Mouse (Mus musculus) Patski (cell line): ENCODE data around the gene Slc29a3. TPM values are rescaled to one million over a fixed set of nuclear protein-coding genes. Genes with fewer than 3 reads are reported as not detected.

Experiments used
- ATAC-seq: fragments of 100-300 bp; one replicate; pipeline ENCODE4 v1.8.0; 2021
- CTCF ChIA-PET: fragments of 350-600 bp; sonication (Branson Sonifier 250); formaldehyde crosslinking; loops from one replicate; lab custom pipeline; 2022; ENCODE audit warnings: inconsistent platforms; lab: Charles Lee
- POLR2A ChIA-PET: fragments of 350-600 bp; sonication (Branson Sonifier 250); formaldehyde crosslinking; loops from one replicate; lab custom pipeline; 2022; ENCODE audit warnings: antibody characterized with exemption, inconsistent platforms; lab: Charles Lee
- DNase-seq: peaks from one replicate; pipeline ENCODE4 v3.0.0-alpha.2; 2011; ENCODE audit warnings: low read depth, low spot score
- H3K27me3 ChIP-seq: fragments of 371-371 bp; one replicate; pipeline ENCODE4 v1.5.1; 2021
- CTCF ChIP-seq: fragments of 100-300 bp; IDR thresholded peaks from one replicate; pipeline ENCODE4 v1.5.1; 2021
- in situ Hi-C: fragments of 300-500 bp; cut with MboI; formaldehyde crosslinking; loops from 3 replicates; pipeline ENCODE4 v1.11.1; 2018; ENCODE audit warnings: low pct_unique_long_range_greater_than_20kb, mixed read lengths
- polyA plus RNA-seq: library from polyadenylated mRNA; unstranded; gene quantifications from one replicate; pipeline ENCODE4 v1.2.3, GENCODE M21; 2021

Slc29a3 gene
- polyA plus RNA-seq, 1 experiment from 2014 or later, result 11.2 TPM

DNA sequence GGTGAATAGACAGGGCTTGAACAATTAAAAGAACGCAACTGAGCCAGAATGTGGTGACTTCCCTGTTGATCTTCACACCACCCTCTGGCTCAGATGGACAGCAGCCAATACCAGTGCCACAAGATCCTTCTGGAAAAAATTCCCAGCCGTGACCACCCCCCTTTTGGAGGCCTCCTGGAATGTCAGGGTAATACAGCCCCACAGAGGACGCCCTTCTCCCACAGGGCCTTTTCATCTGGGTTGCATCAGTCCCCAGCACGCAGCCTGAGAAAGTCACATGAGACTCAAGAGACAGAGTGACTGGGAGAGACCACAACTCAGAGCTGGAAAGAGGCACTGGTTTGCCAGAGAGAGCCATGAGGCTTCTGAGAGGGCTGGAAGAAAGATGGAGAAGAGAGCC lies 18.3 kb upstream of the Slc29a3 start:
- ATAC-seq, result peak; percentile 33
- TF ChIP-seq CTCF, result no peak
- H3K27me3 ChIP-seq, result no peaks in the 10 kb centered on the region
- in situ Hi-C loops, result loop anchor here (5.0 kb wide), 1 partner anchor 281 kb away; no protein-coding TSS in a partner anchor
- CTCF ChIA-PET, result interaction anchor here (1.2 kb wide), 1 partner anchor 11 kb away, joined by 3 read pairs; no protein-coding TSS in a partner anchor
- DNase-seq, result no peak
- POLR2A ChIA-PET, result no interaction called here

GRCm38 (mm10) chr10:60768614-60769013 lies 16.0 kb upstream of the Slc29a3 start:
- ChIA-PET POLR2A (no interaction called here), CTCF (interaction anchor here (1.2 to 1.5 kb wide), 2 partner anchors 8 to 284 kb away, joined by 3 to 6 read pairs; no protein-coding TSS in a partner anchor)
- no peak for ATAC-seq
- DNase-seq, result no peak
- in situ Hi-C loops, result no loop called here
- no peak for TF ChIP-seq CTCF
- no peaks in the 10 kb centered on the region for H3K27me3 ChIP-seq

- ATAC-seq, result no peak
- DNase-seq, result no peak
- no peaks in the 10 kb centered on the region for H3K27me3 ChIP-seq
- TF ChIP-seq CTCF, result no peak
- CTCF ChIA-PET, result interaction anchor here (1.0 to 1.6 kb wide), 3 partner anchors 8 to 305 kb away, joined by 3 to 4 read pairs (median 3); no protein-coding TSS in a partner anchor
- in situ Hi-C loops, result no loop called here
- POLR2A ChIA-PET, result interaction anchor here (1.5 kb wide), 1 partner anchor 15 kb away, joined by 3 read pairs; the partner anchor contains the start of gene Slc29a3
Measured at GRCm38 (mm10) chr10:60767400-60767799, 14.8 kb upstream of the Slc29a3 start.

GRCm38 (mm10) chr10:60762126-60762525 lies 9.5 kb upstream of the Slc29a3 start:
- POLR2A ChIA-PET, result no interaction called here

DNA sequence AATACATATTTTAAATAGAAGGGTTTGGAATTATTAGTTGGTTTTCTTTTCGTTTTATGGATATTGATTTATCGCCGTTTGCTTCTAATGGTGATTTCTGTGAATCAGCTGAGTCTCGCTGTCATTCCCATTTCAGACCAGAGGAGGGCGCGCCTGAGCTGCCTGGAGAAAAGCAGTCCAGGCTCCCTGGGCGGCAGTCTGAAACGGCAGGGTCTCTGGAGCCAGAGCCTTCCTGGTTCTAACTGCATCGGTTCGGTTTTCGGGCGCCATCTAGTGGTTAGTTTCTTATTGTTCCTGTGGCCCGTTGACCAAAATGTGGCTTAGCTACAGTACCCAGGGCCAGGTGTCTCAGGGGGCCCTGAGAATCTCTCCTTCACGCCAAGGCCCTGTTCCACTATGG lies 7.8 kb upstream of the Slc29a3 start:
- POLR2A ChIA-PET, result no interaction called here
- ATAC-seq (peak; percentile 69), DNase-seq (no peak)
- H3K27me3 ChIP-seq, result no peaks in the 10 kb centered on the region
- CTCF ChIA-PET, result interaction anchor here (0.7 to 2.6 kb wide), 20 partner anchors 9 to 460 kb away, joined by 3 to 15 read pairs (median 3); partner anchors contain the start of gene Slc29a3
- no peak for TF ChIP-seq CTCF
- in situ Hi-C loops, result no loop called here

More at GRCm38 (mm10) chr10:60762126-60762525, 9.5 kb upstream of the Slc29a3 start:
- ATAC-seq, result no peak
- H3K27me3 ChIP-seq, result no peaks in the 10 kb centered on the region
- no peak for DNase-seq
- in situ Hi-C loops, result no loop called here
- CTCF ChIA-PET, result no interaction called here
- TF ChIP-seq CTCF, result no peak

DNA sequence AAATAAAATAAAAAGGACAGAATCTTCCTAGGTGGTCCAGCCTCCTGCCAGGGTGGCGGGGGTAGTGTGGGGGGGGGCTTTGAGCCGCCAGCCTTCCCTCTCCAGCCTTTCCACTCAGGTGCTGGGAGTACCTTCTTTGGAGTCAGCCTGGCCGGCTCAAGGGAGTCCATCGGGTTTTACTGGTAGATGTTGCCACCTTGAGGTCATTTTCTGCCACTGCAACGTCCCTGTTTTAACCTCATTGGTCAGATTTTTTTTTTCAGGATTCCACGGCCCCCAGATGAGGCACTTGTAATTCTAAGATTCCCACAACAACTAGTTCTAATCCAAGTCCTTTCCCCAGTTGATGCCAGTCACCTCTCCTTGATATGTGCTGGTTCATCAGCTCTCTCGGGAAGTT lies 4.4 kb upstream of the Slc29a3 start:
- in situ Hi-C loops, result no loop called here
- CTCF ChIA-PET, result interaction anchor here (1.1 kb wide), 1 partner anchor 224 kb away, joined by 3 read pairs; no protein-coding TSS in a partner anchor
- DNase-seq (no peak), ATAC-seq (no peak)
- TF ChIP-seq CTCF, result no peak
- H3K27me3 ChIP-seq, result no peaks in the 10 kb centered on the region
- POLR2A ChIA-PET, result no interaction called here

GRCm38 (mm10) chr10:60756146-60756545 lies 3.6 kb upstream of the Slc29a3 start:
- ATAC-seq (no peak), DNase-seq (no peak)
- CTCF ChIA-PET, result interaction anchor here (1.1 kb wide), 1 partner anchor 223 kb away, joined by 3 read pairs; no protein-coding TSS in a partner anchor
- in situ Hi-C loops, result no loop called here
- no peak for TF ChIP-seq CTCF
- no peaks in the 10 kb centered on the region for H3K27me3 ChIP-seq
- POLR2A ChIA-PET, result no interaction called here

DNA sequence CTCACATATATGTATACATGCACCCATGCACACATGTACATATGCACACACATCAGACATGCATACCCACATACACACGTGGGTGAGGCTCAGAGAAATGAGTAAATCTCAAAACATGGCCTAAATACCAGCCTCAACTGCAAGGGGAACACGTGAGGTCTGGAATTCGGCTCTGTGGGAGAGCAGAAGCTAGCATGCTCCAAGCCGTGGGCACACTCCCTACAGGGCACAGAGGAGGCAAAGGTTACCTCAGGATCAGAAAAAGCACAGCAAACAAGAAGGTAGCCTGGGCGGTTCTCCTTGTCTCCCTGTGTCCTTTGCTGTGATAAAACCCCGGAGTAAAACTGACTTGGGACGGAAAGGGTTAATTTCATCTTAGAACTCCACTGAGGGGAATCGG lies 1.3 kb upstream of the Slc29a3 start:
- no peak for TF ChIP-seq CTCF
- POLR2A ChIA-PET, result interaction anchor here (1.1 kb wide), 1 partner anchor 204 kb away, joined by 3 read pairs; no protein-coding TSS in a partner anchor
- no peak for DNase-seq
- CTCF ChIA-PET, result no interaction called here
- H3K27me3 ChIP-seq, result no peaks in the 10 kb centered on the region
- in situ Hi-C loops, result loop anchor here (5.0 kb wide), 3 partner anchors 222 to 447 kb away; no protein-coding TSS in a partner anchor
- ATAC-seq, result no peak

DNA sequence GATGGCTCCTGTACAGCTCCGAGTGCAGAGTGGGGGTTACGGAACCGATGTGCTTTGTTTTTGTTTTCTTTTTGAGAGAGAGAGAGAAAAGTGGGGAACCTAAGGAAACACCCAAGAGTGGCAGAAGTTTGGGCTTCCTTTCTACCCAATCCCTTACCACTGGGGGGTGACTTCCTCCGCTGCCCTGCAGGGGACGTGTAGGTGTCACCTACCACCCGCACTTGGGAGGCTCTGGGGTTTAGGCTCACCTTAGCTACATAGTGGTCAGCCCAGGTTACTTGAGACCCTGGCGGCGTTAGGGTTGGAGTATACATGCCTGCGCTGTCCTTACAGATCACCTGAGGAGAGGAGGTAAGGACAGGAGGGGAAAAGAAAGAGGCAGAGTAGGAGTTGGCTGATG lies 667 bp upstream of the Slc29a3 start:
- no peaks in the 10 kb centered on the region for H3K27me3 ChIP-seq
- ATAC-seq, result no peak
- no peak for DNase-seq
- ChIA-PET CTCF (no interaction called here), POLR2A (interaction anchor here (0.6 to 1.5 kb wide), 4 partner anchors 13 to 205 kb away, joined by 3 to 6 read pairs (median 3); no protein-coding TSS in a partner anchor)
- no peak for TF ChIP-seq CTCF
- in situ Hi-C loops, result loop anchor here (5.0 kb wide), 3 partner anchors 221 to 446 kb away; no protein-coding TSS in a partner anchor

DNA sequence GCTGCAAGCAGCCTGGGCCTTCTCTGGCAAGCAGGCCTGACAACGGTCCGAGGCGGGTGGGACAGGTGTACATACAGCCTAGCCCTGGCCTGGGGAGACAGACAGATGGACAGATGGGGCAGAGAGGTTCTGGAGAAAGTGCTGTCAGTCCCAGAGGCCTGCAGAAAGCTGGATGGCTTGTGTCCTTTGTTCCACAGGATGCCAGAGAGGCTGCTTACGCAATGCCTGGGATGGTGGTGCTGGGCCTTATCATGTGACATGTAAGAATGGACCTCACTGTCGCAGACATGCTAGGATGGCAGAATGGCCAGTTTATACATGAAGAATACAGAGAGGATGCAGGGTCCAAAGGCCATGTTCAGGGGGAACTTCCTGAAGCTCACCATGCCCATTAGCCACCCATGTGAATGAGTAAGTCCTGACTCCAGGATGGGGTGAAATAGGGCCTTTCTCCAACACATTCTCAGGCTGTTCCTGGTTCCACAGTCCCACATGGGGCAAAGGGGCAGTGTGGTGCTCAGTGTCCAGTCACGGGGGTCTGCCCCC lies 4.9 kb downstream of the Slc29a3 start:
- DNase-seq, result no peak
- in situ Hi-C loops, result no loop called here
- CTCF ChIA-PET, result interaction anchor here (1.3 kb wide), 1 partner anchor 12 kb away, joined by 3 read pairs; no protein-coding TSS in a partner anchor

GRCm38 (mm10) chr10:60746512-60746911 lies 6.1 kb downstream of the Slc29a3 start:
- DNase-seq (no peak), ATAC-seq (no peak)
- H3K27me3 ChIP-seq, result no peaks in the 10 kb centered on the region
- in situ Hi-C loops, result no loop called here
- ChIA-PET CTCF (no interaction called here), POLR2A (no interaction called here)
- TF ChIP-seq CTCF, result no peak

More for the DNA sequence above, 4.9 kb downstream of the Slc29a3 start:
- no peaks in the 10 kb centered on the region for H3K27me3 ChIP-seq
- no peak for ATAC-seq
- TF ChIP-seq CTCF, result no peak
- POLR2A ChIA-PET, result no interaction called here
